Mouse (Mus musculus) regulatory T cell (primary cell): ENCODE results near the gene Pex11b.
"Not testable (repeated sequence)": the region's sequence is repeated elsewhere in the genome, so short reads cannot be mapped to it uniquely, and the experiment has no call there.

Experiments
- in situ Hi-C: fragments of 300-600 bp; cut with MboI, MseI; formaldehyde crosslinking; loops from one replicate; pipeline ENCODE4 v1.15.1; 2025; ENCODE audit warnings: high pct_unique_total_duplicates

Pex11b gene

GRCm38 (mm10) chr3:96617941-96618340 is 17.2 kb upstream of the Pex11b start:
- in situ Hi-C loops = no loop called here

GRCm38 (mm10) chr3:96623201-96623600 is 12.0 kb upstream of the Pex11b start:
- in situ Hi-C loops = loop anchor here (5.0 kb wide), 1 partner anchor 81 kb away; no protein-coding TSS in a partner anchor

- in situ Hi-C loops = no loop called here
Measured at GRCm38 (mm10) chr3:96629729-96630600, 5.2 kb upstream of the Pex11b start, which contains the start of gene Rbm8a. Rbm8a (plus strand) TSS chr3:96629933.

GRCm38 (mm10) chr3:96632058-96632457 is 3.1 kb upstream of the Pex11b start:
- in situ Hi-C loops = no loop called here

GRCm38 (mm10) chr3:96634015-96634414 is 1.2 kb upstream of the Pex11b start:
- in situ Hi-C loops = no loop called here

- in situ Hi-C loops = no loop called here
Measured at GRCm38 (mm10) chr3:96635906-96636305, 730 bp downstream of the Pex11b start.

- in situ Hi-C loops = no loop called here
Measured at GRCm38 (mm10) chr3:96636448-96636847, 1.3 kb downstream of the Pex11b start.

GRCm38 (mm10) chr3:96639219-96639618 is 4.0 kb downstream of the Pex11b start:
- in situ Hi-C loops = no loop called here

- in situ Hi-C loops = no loop called here
Measured at GRCm38 (mm10) chr3:96645018-96645649, 10.0 kb downstream of the Pex11b start, which contains the start of gene Itga10. Itga10 (plus strand) TSS chr3:96645584.

GRCm38 (mm10) chr3:96647365-96647764 is 12.2 kb downstream of the Pex11b start:
- in situ Hi-C loops = no loop called here

GRCm38 (mm10) chr3:96660901-96661300 is 25.7 kb downstream of the Pex11b start:
- in situ Hi-C loops = no loop called here

GRCm38 (mm10) chr3:96662731-96663316 is 27.6 kb downstream of the Pex11b start:
- in situ Hi-C loops = no loop called here

- in situ Hi-C loops = no loop called here
Measured at GRCm38 (mm10) chr3:96663432-96664239, 28.5 kb downstream of the Pex11b start.

GRCm38 (mm10) chr3:96665732-96666363 is 30.7 kb downstream of the Pex11b start:
- in situ Hi-C loops = not testable (repeated sequence)

- in situ Hi-C loops = no loop called here
Measured at GRCm38 (mm10) chr3:96666916-96667315, 31.7 kb downstream of the Pex11b start.

- in situ Hi-C loops = no loop called here
Measured at GRCm38 (mm10) chr3:96667316-96667715, 32.1 kb downstream of the Pex11b start.

GRCm38 (mm10) chr3:96668424-96669067 is 33.4 kb downstream of the Pex11b start:
- in situ Hi-C loops = no loop called here

- in situ Hi-C loops = no loop called here
Measured at GRCm38 (mm10) chr3:96669727-96670468, 34.7 kb downstream of the Pex11b start, which contains the start of gene Ankrd35. Ankrd35 (plus strand) TSS chr3:96670131.

GRCm38 (mm10) chr3:96671519-96671918 is 36.3 kb downstream of the Pex11b start:
- in situ Hi-C loops = no loop called here

- in situ Hi-C loops = no loop called here
Measured at GRCm38 (mm10) chr3:96673514-96673913, 38.3 kb downstream of the Pex11b start.
